Mouse (Mus musculus) intestine, embryonic 16.5 days (tissue): ENCODE data around the gene Slc25a1. TPM values are rescaled to one million over a fixed set of nuclear protein-coding genes. Genes with fewer than 3 reads are reported as not detected.

Experiments
- ATAC-seq: fragments of 200-750 bp; cut with Nextera tagmentation; 2 replicates; pipeline ENCODE4 v1.8.0; 2017; ENCODE audit warnings: moderate TSS enrichment, moderate library complexity
- H3K27ac ChIP-seq: fragments of 300-500 bp; sonication (generic); 2 replicates; pipeline ENCODE4 v1.5.1; 2014; ENCODE audit warnings: mild to moderate bottlenecking, low read length
- H3K27me3 ChIP-seq: fragments of 300-500 bp; sonication (generic); replicated peaks from 2 replicates; pipeline ENCODE4 v1.6.1; 2014; ENCODE audit warnings: low read length, control low read depth, mixed read lengths; ENCODE audit not compliant: control insufficient read depth, insufficient read depth
- H3K36me3 ChIP-seq: fragments of 300-500 bp; sonication (generic); 2 replicates; pipeline ENCODE4 v1.6.1; 2014; ENCODE audit warnings: low read length, control low read depth; ENCODE audit not compliant: control insufficient read depth, insufficient read depth
- H3K4me1 ChIP-seq: fragments of 300-500 bp; sonication (generic); 2 replicates; pipeline ENCODE4 v1.6.1; 2014; ENCODE audit warnings: low read length, control low read depth, mixed read lengths; ENCODE audit not compliant: control insufficient read depth, insufficient read depth
- H3K4me2 ChIP-seq: fragments of 300-500 bp; sonication (generic); 2 replicates; pipeline ENCODE4 v1.6.1; 2014; ENCODE audit warnings: low read depth, low read length, control low read depth
- H3K4me3 ChIP-seq: fragments of 300-500 bp; sonication (generic); 2 replicates; pipeline ENCODE4 v1.5.1; 2014; ENCODE audit warnings: mild to moderate bottlenecking, low read length
- H3K9ac ChIP-seq: fragments of 300-500 bp; sonication (generic); 2 replicates; pipeline ENCODE4 v1.6.1; 2014; ENCODE audit warnings: low read depth, low read length
- H3K9me3 ChIP-seq: fragments of 300-500 bp; sonication (generic); 2 replicates; pipeline ENCODE4 v1.6.1; 2016; ENCODE audit warnings: low read length, control low read depth; ENCODE audit not compliant: control insufficient read depth
- WGBS: fragments of 180-500 bp; shearing (Covaris S2); extraction: QIAGEN DNeasy Blood & Tissue Kit; methylation state at CpG from one replicate; pipeline ENCODE4 v1.1.7; 2014; 5-methylcytosine and 5-hydroxymethylcytosine counted together
- polyA plus RNA-seq: library from polyadenylated mRNA; unstranded; fragments of >200 nt; fragmentation: Nextera tagmentation; extraction: Ambion mirVana; gene quantifications from 2 replicates; pipeline ENCODE4 v1.2.1, GENCODE M21; 2015

The Slc25a1 gene
- polyA plus RNA-seq, 1 experiment from 2014 or later, result 255 TPM

GRCm38 (mm10) chr16:17928627-17929104, 647 bp upstream of the Slc25a1 start:
- under 1% methylated on average over 9 of the region's 9 CpGs for WGBS
- Histone ChIP-seq H3K9me3 (no peaks in the 10 kb centered on the region), H3K4me1 (peaks cover 9% of the 10 kb centered on the region; the same call in 1 of the 2 replicates)

GRCm38 (mm10) chr16:17927351-17928082, 502 bp downstream of the Slc25a1 start:
- no peaks in the 10 kb centered on the region for H3K27me3 ChIP-seq
- H3K36me3 ChIP-seq, result no peaks in the 10 kb centered on the region
- H3K4me1 ChIP-seq, result peaks cover 14% of the 10 kb centered on the region
- peak overlapping the region; percentile 91 for H3K9ac ChIP-seq
- under 1% methylated on average over 72 of the region's 72 CpGs for WGBS
- ATAC-seq, result peak; percentile 34
- H3K9me3 ChIP-seq, result no peaks in the 10 kb centered on the region
- peak overlapping the region; percentile 95 for H3K4me2 ChIP-seq
- peak overlapping the region; percentile 99 for H3K27ac ChIP-seq
- peak overlapping the region; percentile 90 for H3K4me3 ChIP-seq

More at GRCm38 (mm10) chr16:17928627-17929104, 647 bp upstream of the Slc25a1 start:
- H3K27me3 ChIP-seq, result no peaks in the 10 kb centered on the region
- peak overlapping the region; percentile 99 for H3K27ac ChIP-seq
- H3K4me2 ChIP-seq, result peak overlapping the region; percentile 95
- H3K4me3 ChIP-seq, result peak overlapping the region; percentile 90
- peak; percentile 81 for ATAC-seq
- peak overlapping the region; percentile 91 for H3K9ac ChIP-seq
- H3K36me3 ChIP-seq, result no peaks in the 10 kb centered on the region

GRCm38 (mm10) chr16:17922163-17922538, 5.9 kb downstream of the Slc25a1 start:
- peak overlapping the region; percentile 87 for H3K9ac ChIP-seq
- peak; percentile 7; the same call in 1 of the 2 replicates for ATAC-seq
- no peaks in the 10 kb centered on the region for H3K9me3 ChIP-seq
- peaks cover 10% of the 10 kb centered on the region; the same call in 1 of the 2 replicates for H3K27me3 ChIP-seq
- peak overlapping the region; percentile 80 for H3K27ac ChIP-seq
- 0% methylated on average over 14 of the region's 14 CpGs for WGBS
- peak overlapping the region; percentile 88 for H3K4me3 ChIP-seq
- H3K36me3 ChIP-seq, result no peaks in the 10 kb centered on the region
- H3K4me1 ChIP-seq, result peaks cover 27% of the 10 kb centered on the region
- peak overlapping the region; percentile 95 for H3K4me2 ChIP-seq

GRCm38 (mm10) chr16:17921325-17922162, 6.5 kb downstream of the Slc25a1 start:
- H3K4me3 ChIP-seq, result peak overlapping the region; percentile 88
- H3K9me3 ChIP-seq, result no peaks in the 10 kb centered on the region
- no peaks in the 10 kb centered on the region for H3K36me3 ChIP-seq
- H3K27ac ChIP-seq, result peak overlapping the region; percentile 92
- WGBS, result 2% methylated on average over 47 of the region's 47 CpGs
- H3K27me3 ChIP-seq, result peaks cover 16% of the 10 kb centered on the region; the same call in 1 of the 2 replicates
- peak; percentile 95 for ATAC-seq
- peaks cover 21% of the 10 kb centered on the region for H3K4me1 ChIP-seq
- H3K9ac ChIP-seq, result peak overlapping the region; percentile 87
- H3K4me2 ChIP-seq, result peak overlapping the region; percentile 95

GRCm38 (mm10) chr16:17920586-17920985, 7.4 kb downstream of the Slc25a1 start:
- Histone ChIP-seq H3K4me2 (peak overlapping the region; percentile 95; the same call in 1 of the 2 replicates), H3K4me3 (no peak overlapping the region), H3K9me3 (no peaks in the 10 kb centered on the region), H3K36me3 (no peaks in the 10 kb centered on the region), H3K9ac (peak overlapping the region; percentile 83), H3K27me3 (peaks cover 25% of the 10 kb centered on the region), H3K27ac (no peak overlapping the region), H3K4me1 (peaks cover 18% of the 10 kb centered on the region)
- 18% methylated on average over 20 of the region's 20 CpGs for WGBS
- ATAC-seq, result no peak

- ATAC-seq, result peak; percentile 30
- H3K4me1 ChIP-seq, result peaks cover 14% of the 10 kb centered on the region
- H3K4me2 ChIP-seq, result peak within 1 kb of the TSS; percentile 86
- no peaks in the 10 kb centered on the region for H3K36me3 ChIP-seq
- no peak within 1 kb of the TSS for H3K27ac ChIP-seq
- WGBS, result under 1% methylated on average over 103 of the region's 106 CpGs
- peak within 1 kb of the TSS; percentile 41 for H3K9ac ChIP-seq
- H3K27me3 ChIP-seq, result peaks cover 58% of the 10 kb centered on the region
- H3K9me3 ChIP-seq, result no peaks in the 10 kb centered on the region
- peak within 1 kb of the TSS; percentile 50 for H3K4me3 ChIP-seq
Measured at GRCm38 (mm10) chr16:17914307-17915249, 13.4 kb downstream of the Slc25a1 start, which contains the start of gene Gsc2. Gsc2 (minus strand) TSS chr16:17915059.

GRCm38 (mm10) chr16:17911052-17911595, 16.9 kb downstream of the Slc25a1 start, which contains the start of gene Ess2:
Ess2 (minus strand) TSS chr16:17911348.
- peaks cover 6% of the 10 kb centered on the region for H3K36me3 ChIP-seq
- H3K9ac ChIP-seq, result peak within 1 kb of the TSS; percentile 74
- ATAC-seq, result peak; percentile 95
- peak within 1 kb of the TSS; percentile 70 for H3K4me3 ChIP-seq
- peak within 1 kb of the TSS; percentile 24; the same call in 1 of the 2 replicates for H3K27ac ChIP-seq
- H3K9me3 ChIP-seq, result no peaks in the 10 kb centered on the region
- peaks cover 14% of the 10 kb centered on the region for H3K4me1 ChIP-seq
- WGBS, result under 1% methylated on average over 35 of the region's 35 CpGs
- peak within 1 kb of the TSS; percentile 68 for H3K4me2 ChIP-seq
- peaks cover 45% of the 10 kb centered on the region for H3K27me3 ChIP-seq

GRCm38 (mm10) chr16:17898462-17898861, 29.6 kb downstream of the Slc25a1 start, which contains the start of the genes Dgcr2 and Tssk2:
Dgcr2 (minus strand) TSS chr16:17898562.
Tssk2 (plus strand) TSS chr16:17898637.
- Histone ChIP-seq H3K4me2 (no peak within 1 kb of the TSS), H3K36me3 (peaks cover 21% of the 10 kb centered on the region; the same call in 1 of the 2 replicates), H3K4me3 (no peak within 1 kb of the TSS), H3K9ac (no peak within 1 kb of the TSS), H3K27ac (no peak within 1 kb of the TSS), H3K27me3 (no peaks in the 10 kb centered on the region), H3K4me1 (no peaks in the 10 kb centered on the region), H3K9me3 (no peaks in the 10 kb centered on the region)
- ATAC-seq, result no peak
- WGBS, result 92% methylated on average over 14 of the region's 14 CpGs
